Mouse (Mus musculus): ENCODE data around the gene Gsx2.

Gene Gsx2

GRCm38 (mm10) chr5:75075383-75075941 lies at the start of gene Gsx2:
Gene Gsx2, plus strand, starts transcription at chr5:75075601.
- DNase-seq (ENCODE audit: low spot score), result no peak

GRCm38 (mm10) chr5:75035475-75035874 lies 39.9 kb upstream of the Gsx2 start:
- no peak for DNase-seq (ENCODE audit: low spot score)

DNA sequence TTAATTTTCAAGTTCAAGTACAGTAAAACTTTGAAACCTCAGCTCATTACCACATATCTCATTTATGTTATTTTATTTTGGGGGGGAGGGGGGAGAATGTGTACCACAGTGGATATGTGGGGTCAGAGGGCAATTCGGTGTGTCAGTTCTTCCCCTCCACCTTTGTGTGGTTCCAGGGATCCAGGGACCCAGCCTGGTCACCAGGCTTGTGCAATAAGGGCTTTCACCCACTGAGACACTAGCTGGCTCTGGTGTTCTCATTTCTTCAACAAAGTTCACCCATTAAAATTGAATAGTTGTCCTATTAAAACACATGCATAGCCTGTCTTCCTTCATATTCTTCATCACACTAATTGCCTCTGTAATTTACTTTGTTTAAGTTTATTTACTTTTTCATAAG lies 36.1 kb upstream of the Gsx2 start:
- no peak for DNase-seq (ENCODE audit: low spot score)

DNA sequence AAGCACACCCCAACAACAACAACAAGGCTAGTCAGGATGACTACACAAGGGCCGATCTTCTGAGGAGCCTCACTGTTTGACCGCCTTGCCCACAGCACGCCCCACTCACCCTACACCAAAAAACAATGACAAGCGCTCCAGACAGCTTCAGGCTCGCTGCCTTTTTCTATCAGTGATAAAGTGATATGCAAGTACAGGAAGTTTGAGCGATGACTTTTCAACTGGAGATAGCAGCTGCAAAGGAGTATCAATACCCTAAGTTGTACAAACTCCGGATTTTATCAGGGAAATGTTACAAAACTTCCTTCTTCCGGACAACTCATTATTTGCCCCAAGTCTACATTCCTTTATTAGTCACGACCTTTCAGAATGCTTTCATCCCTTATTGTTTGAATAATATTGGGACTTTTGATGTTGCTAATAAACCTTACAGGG lies 32.4 kb upstream of the Gsx2 start:
- no peak for DNase-seq (ENCODE audit: low spot score)

DNA sequence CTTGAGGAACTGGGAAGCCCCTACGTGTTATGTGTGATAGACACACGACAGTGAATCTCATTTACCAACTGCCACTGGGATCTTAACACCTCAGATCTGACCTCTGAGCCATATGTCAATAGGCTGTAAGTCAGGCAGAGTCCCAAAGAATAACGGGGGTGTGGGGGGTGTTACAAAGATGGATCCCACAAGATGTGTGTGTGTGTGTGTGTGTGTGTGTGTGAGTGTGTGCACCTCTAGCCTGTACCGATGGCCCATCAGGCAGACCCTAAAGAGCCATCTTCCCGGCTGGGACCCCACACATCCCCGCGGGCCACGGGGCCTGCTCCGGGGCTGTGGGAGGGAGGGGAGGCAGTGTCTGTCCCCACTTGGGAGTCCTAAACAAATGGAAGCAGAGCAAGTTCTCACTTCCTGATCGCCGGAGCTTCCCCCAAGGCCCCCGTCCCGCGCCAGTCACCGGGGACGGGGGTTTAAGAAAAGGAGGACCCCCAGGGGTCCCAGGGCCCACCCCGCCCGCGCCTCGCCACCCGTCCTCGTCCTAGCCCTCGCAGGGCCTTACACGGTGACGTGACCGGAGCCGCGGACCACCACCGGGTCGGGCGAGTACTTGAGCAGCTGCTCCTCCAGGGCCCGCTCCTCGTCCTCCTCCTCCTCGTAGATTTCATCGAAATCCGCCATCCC lies 31.6 kb upstream of the Gsx2 start:
- DNase-seq (ENCODE audit: low spot score), result peak; percentile 4

GRCm38 (mm10) chr5:75044310-75044904 lies 31.0 kb upstream of the Gsx2 start, which contains the start of gene Chic2:
Gene Chic2, minus strand, starts transcription at chr5:75044774.
- DNase-seq (ENCODE audit: low spot score), result peak; percentile 90

GRCm38 (mm10) chr5:75045371-75045770 lies 30.0 kb upstream of the Gsx2 start:
- DNase-seq (ENCODE audit: low spot score), result peak; percentile 61

GRCm38 (mm10) chr5:75046681-75047321 lies 28.6 kb upstream of the Gsx2 start:
- DNase-seq (ENCODE audit: low spot score), result no peak

GRCm38 (mm10) chr5:75051109-75051508 lies 24.3 kb upstream of the Gsx2 start:
- DNase-seq (ENCODE audit: low spot score), result no peak

- no peak for DNase-seq (ENCODE audit: low spot score)
These were observed 12.2 kb upstream of the Gsx2 start for GRCm38 (mm10) chr5:75063177-75063576.

- DNase-seq (ENCODE audit: low spot score), result no peak
These were observed 8.7 kb upstream of the Gsx2 start for GRCm38 (mm10) chr5:75066715-75067114.

DNA sequence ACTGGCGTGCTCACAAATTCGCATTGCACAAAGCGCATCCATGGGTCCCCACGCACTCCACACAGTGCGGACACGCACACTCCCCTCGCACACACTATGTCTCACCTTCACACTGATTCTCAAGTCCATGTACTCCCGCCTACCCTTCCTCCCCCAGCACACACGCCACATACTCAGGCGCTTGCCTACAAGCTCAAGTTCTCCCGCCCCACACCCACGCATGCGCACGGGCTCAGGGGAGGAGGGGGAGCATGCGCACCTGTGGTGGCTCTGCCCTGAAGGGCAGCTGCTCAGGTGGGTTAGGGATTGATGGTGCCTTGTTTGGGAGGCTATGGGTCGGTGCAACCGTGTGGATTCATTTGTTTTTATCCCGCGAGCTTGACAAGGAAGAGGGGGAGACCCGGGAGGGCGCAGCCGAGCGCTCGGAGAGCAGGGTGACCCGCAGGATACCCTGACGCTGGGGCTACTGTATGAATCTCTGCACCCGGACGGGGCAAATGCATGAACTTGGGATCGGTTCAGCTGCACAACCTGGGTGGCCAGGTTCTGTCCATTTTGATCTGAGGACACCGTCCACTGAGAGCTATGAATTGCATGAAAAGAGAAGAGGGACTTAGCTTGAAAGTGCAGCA lies 8.2 kb upstream of the Gsx2 start:
- DNase-seq (ENCODE audit: low spot score), result peak; percentile 62

DNA sequence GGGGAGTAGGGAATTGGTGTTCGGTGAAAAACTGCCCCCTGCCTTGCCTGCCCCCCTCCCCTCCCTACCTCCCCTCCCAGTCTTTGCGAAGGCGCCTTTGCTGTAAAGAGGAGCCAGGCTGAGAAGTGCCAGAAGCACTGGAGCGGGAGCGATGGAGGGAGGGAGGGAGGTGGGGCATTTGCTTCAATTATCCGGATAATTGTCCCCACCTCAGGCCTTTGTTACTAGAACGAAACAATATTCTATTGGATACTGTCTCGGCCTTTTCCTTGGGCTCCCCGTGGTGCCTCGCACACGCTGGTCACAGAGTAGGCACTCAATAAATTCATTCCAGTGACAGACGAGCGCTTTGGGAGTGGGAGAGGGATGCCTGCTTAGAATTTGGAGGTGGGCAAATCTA lies 5.3 kb upstream of the Gsx2 start:
- DNase-seq (ENCODE audit: low spot score), result no peak

DNA sequence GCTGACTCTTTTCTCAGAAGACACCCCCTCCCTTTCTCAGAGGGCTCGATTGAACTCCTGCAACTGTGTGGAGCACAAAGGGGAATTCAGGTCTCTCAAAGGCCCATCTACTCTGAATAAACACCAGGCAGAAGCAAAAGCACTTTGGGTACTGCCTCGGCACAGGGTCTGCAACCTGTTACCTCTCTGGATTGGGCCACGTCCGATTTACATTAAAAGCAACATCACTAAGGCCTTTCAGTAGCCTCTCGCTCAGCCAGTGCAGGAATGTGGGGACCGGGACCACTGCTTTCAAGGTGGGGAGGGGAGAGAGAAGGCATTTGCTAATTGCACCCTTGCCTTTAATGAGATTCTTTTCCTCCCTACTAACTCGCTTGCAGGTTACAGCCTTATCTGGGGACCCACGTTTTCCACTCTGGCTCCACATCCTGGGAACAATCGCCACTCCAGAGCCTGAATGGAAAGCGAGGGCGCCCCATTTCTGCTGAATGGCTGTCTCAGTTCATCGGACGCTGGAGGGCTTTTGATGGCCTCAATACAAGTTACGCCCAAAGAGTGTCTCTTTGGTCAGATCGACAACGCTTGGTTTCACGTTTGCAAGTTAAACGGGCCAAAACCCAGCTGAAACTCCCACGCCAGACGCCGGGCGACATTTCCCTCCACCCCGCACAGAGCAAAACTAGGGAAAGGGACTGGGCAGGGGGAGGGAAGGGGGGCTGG lies 4.6 kb upstream of the Gsx2 start:
- DNase-seq (ENCODE audit: low spot score), result no peak

- DNase-seq (ENCODE audit: low spot score), result no peak
These were observed 3.5 kb upstream of the Gsx2 start for GRCm38 (mm10) chr5:75071951-75072350.

DNA sequence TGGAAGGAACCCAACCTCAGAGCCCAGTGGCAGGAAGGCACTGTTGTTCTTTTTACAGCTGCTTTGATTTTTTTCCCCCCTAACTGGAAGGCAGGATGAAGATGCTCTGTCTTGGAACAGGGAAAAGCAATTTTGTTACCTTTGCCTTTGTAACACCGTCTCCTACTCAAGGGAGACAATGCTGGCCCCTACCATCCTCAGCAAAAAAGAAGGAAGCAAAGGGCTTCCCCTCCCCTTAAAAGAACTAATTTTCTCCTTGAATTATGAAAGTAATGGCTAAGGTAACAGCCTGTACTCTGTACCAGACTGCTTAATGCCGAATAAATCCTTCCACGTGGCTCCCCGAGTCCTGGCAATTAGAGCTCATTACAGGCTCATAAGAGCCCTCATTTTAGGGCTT lies 2.9 kb upstream of the Gsx2 start:
- DNase-seq (ENCODE audit: low spot score), result no peak

- no peak for DNase-seq (ENCODE audit: low spot score)
These were observed 2.2 kb upstream of the Gsx2 start for GRCm38 (mm10) chr5:75073167-75073566.

DNA sequence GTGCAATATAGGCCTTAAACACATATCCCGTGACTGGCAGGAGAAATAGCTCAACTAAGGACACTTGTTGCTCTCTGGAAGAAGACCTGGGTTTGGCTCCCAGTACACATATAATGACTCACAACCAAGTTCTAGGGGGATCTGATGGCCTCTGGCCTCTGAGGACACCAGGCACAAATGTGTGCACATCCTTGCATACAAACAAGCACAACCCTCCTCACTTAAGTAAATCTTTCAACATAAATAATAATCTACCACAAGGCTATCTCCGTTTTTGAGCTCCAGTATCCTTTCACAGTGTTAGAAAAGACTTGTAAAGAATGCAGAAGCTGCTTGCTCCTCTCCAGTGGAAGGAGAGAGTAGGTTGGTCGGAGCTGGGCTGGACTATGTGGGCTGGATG lies 1.7 kb upstream of the Gsx2 start:
- DNase-seq (ENCODE audit: low spot score), result no peak

- no peak for DNase-seq (ENCODE audit: low spot score)
These were observed 1.3 kb upstream of the Gsx2 start for GRCm38 (mm10) chr5:75074132-75074531.

- no peak for DNase-seq (ENCODE audit: low spot score)
These were observed 641 bp upstream of the Gsx2 start for GRCm38 (mm10) chr5:75074537-75075382.

All from yolk sac, embryonic 10.5 days (tissue).